In genomic region chr6:90819880-90820279, GRCm38 (mm10) we compare ENCODE assay signal across 8 mouse cellular contexts.
DNase-seq lines count a peak whose midpoint lies in the region; ATAC-seq and TF ChIP-seq lines count a peak whose summit lies in the region.
"Had no signal": no experiment of that assay in that cellular context is flagged by ENCODE, and none has a peak within 500 bp of the region (broad histone marks: within the 10 kb centered on the region; RNA-seq: fewer than 3 reads in every experiment).

No protein-coding gene starts in this region.

- peak; percentile 49 for DNase-seq in liver, adult 2 months (ENCODE audit: extremely low read depth, low read depth, low spot score)
- no peak for DNase-seq in liver
- peak; percentile 15 for DNase-seq in T-cell, adult 2 months (ENCODE audit: low spot score)
- peak; percentile 60 for DNase-seq in midbrain, postnatal 0 days (ENCODE audit: low spot score)
- no peak for DNase-seq in forebrain, embryonic 10.5 days (ENCODE audit: extremely low spot score, low spot score)
- DNase-seq in gastrocnemius, postnatal 10 days, result no peak

- H3K79me2 ChIP-seq in liver, adult 2 months (ENCODE audit: control insufficient read depth, insufficient read depth, low read length), result no peaks in the 10 kb centered on the region

- H3K4me2 ChIP-seq in midbrain, postnatal 0 days (ENCODE audit: low read depth, low read length, poor library complexity, severe bottlenecking), result no peak overlapping the region
- H3K4me2 ChIP-seq: neural tube, embryonic 12.5 days had no signal

- H3K27ac ChIP-seq in liver, adult 2 months (replicated peaks; ENCODE audit: insufficient read depth, low read depth, low read length), result no peak overlapping the region
- H3K27ac ChIP-seq in embryonic fibroblast, embryonic 13.5 days (ENCODE audit: insufficient read depth, low read length), result no peak overlapping the region
- no peak overlapping the region for H3K27ac ChIP-seq in midbrain, postnatal 0 days (ENCODE audit: low read depth, low read length)
- H3K27ac ChIP-seq in forebrain, embryonic 10.5 days, result no peak overlapping the region
- H3K27ac ChIP-seq: neural tube, embryonic 12.5 days had no signal

- H3K4me3 ChIP-seq in liver, adult 2 months (ENCODE audit: insufficient read depth, low read depth, low read length), result no peak overlapping the region
- no peak overlapping the region for H3K4me3 ChIP-seq in embryonic fibroblast, embryonic 13.5 days (ENCODE audit: insufficient read depth, low read length)
- no peak overlapping the region for H3K4me3 ChIP-seq in midbrain, postnatal 0 days (ENCODE audit: low read depth, low read length)
- H3K4me3 ChIP-seq in forebrain, embryonic 10.5 days, result no peak overlapping the region
- H3K4me3 ChIP-seq: neural tube, embryonic 12.5 days had no signal

- peak; percentile 35; the same call in 1 of the 2 replicates for ATAC-seq in midbrain, postnatal 0 days (ENCODE audit: low FRiP score)

- H3K4me1 ChIP-seq in liver, adult 2 months (ENCODE audit: control insufficient read depth, insufficient read depth, low read length), result no peaks in the 10 kb centered on the region
- no peaks in the 10 kb centered on the region for H3K4me1 ChIP-seq in embryonic fibroblast, embryonic 13.5 days (ENCODE audit: control insufficient read depth, insufficient read depth, low read length)
- no peaks in the 10 kb centered on the region for H3K4me1 ChIP-seq in midbrain, postnatal 0 days (ENCODE audit: insufficient read depth, low read length)
- H3K4me1 ChIP-seq in forebrain, embryonic 10.5 days, result peaks cover 7% of the 10 kb centered on the region

- WGBS in liver, adult 2 months, result 27% methylated on average over 2 of the region's 2 CpGs
- whole genome bisulfite sequencing in midbrain, postnatal 0 days, result 40% methylated on average over 2 of the region's 2 CpGs
- 76% methylated on average over 2 of the region's 2 CpGs for WGBS in forebrain, embryonic 10.5 days

- no peak for TF ChIP-seq POLR2A in liver, adult 2 months (IDR thresholded peaks at IDR 0.05; ENCODE audit: extremely low read depth, insufficient read depth, low read length)
- no peak for TF ChIP-seq POLR2A in embryonic fibroblast, embryonic 13.5 days (IDR thresholded peaks at IDR 0.05; ENCODE audit: low read depth, low read length)

- peak; percentile 29 for TF ChIP-seq CTCF in liver, adult 2 months (IDR thresholded peaks at IDR 0.05; ENCODE audit: low read depth, low read length)
- peak; percentile 63; the same call in 1 of the 2 replicates for TF ChIP-seq CTCF in embryonic fibroblast, embryonic 13.5 days (IDR thresholded peaks at IDR 0.05; ENCODE audit: borderline replicate concordance, insufficient read depth, low read length)
- peak; percentile 79 for TF ChIP-seq CTCF in midbrain, postnatal 0 days (IDR thresholded peaks at IDR 0.05)

- no peaks in the 10 kb centered on the region for H3K9me3 ChIP-seq in midbrain, postnatal 0 days (ENCODE audit: low read length)
- H3K9me3 ChIP-seq in forebrain, embryonic 10.5 days, result no peaks in the 10 kb centered on the region
- H3K9me3 ChIP-seq: neural tube, embryonic 12.5 days had no signal

- H3K9ac ChIP-seq in liver, adult 2 months (ENCODE audit: low read depth, low read length), result no peak overlapping the region
- H3K9ac ChIP-seq in midbrain, postnatal 0 days (replicated peaks; ENCODE audit: low read length, poor library complexity, severe bottlenecking), result no peak overlapping the region
- H3K9ac ChIP-seq: neural tube, embryonic 12.5 days had no signal

- no peaks in the 10 kb centered on the region for H3K27me3 ChIP-seq in liver, adult 2 months (ENCODE audit: control insufficient read depth, insufficient read depth, low read length)
- no peaks in the 10 kb centered on the region for H3K27me3 ChIP-seq in midbrain, postnatal 0 days (ENCODE audit: insufficient read depth, low read length)
- no peaks in the 10 kb centered on the region for H3K27me3 ChIP-seq in forebrain, embryonic 10.5 days (ENCODE audit: poor library complexity, severe bottlenecking)
- H3K27me3 ChIP-seq: neural tube, embryonic 12.5 days had no signal

- no peaks in the 10 kb centered on the region for H3K36me3 ChIP-seq in liver, adult 2 months (ENCODE audit: control insufficient read depth, insufficient read depth, low read length)
- no peaks in the 10 kb centered on the region for H3K36me3 ChIP-seq in midbrain, postnatal 0 days (ENCODE audit: insufficient read depth, low read length)
- H3K36me3 ChIP-seq in forebrain, embryonic 10.5 days (replicated peaks), result no peaks in the 10 kb centered on the region
- H3K36me3 ChIP-seq: neural tube, embryonic 12.5 days had no signal

Comparison
In these comparisons a context has a peak if more than half of its experiments do, and no peak if none do; other contexts are left out.
1. DNase-seq: peak in liver, adult 2 months (single experiment), T-cell, adult 2 months (single experiment) and midbrain, postnatal 0 days (single experiment); none in liver (single experiment), forebrain, embryonic 10.5 days (single experiment) and gastrocnemius, postnatal 10 days (single experiment).
2. CTCF ChIP-seq: peak in every context shown above with its lines; median percentile 79 in midbrain, postnatal 0 days; 63 in embryonic fibroblast, embryonic 13.5 days; 29 in liver, adult 2 months.